Mouse (Mus musculus): Measurements from ENCODE around the gene Idh3g. TPM values are rescaled to one million over a fixed set of nuclear protein-coding genes. Genes with fewer than 3 reads are reported as not detected.

Gene Idh3g
- polyA plus RNA-seq, 1 experiment from 2014 or later, result 145 TPM

DNA sequence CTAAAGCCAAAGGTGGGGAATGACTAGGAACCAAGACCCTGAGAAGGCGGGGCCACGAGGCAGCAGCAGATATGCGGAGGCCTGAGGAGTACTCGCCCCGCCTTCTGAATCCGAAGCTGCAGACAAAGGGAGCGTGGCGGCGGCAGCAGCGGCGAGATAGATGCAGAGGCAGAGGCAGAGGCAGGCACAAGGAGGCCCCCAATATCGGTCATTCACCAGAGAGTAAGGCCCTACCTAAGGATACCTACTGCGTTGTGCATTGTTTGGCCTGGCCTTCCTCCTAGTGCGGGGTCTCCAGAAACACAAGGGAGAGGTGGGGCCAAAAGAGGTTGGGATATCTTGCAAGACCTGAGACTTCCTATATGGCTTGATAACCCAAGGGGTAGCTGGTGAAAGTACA lies 28.4 kb upstream of the Idh3g start:
- H3K4me2 ChIP-seq (replicated peaks; ENCODE audit: low read depth), result peak overlapping the region; percentile 38

DNA sequence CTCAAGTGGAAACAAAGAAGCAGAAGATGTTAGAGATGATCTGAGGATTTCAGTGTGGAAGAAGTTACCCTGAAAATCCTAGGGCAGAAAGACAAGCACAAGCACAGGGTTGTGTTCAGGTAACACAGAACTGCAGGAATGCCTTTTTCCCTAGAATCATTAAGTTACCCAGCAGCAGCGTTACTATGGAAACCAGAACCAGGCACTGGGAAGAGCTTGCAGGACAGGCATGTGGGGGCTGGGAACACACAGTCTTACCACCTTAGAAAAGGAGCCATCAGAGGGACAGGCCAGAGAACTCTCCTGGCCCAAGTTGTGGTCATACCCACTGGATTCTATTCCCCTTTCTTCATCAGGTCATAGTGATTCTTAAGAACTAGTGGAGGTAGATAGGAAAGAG lies 19.1 kb upstream of the Idh3g start:
- Histone ChIP-seq H3K27ac (ENCODE audit: low read depth, low read length) (no peak overlapping the region), H3K9me3 (ENCODE audit: control insufficient read depth) (no peaks in the 10 kb centered on the region), H3K4me1 (replicated peaks; ENCODE audit: control insufficient read depth, insufficient read depth, low read length) (no peaks in the 10 kb centered on the region), H3K9ac (ENCODE audit: low read depth, low read length) (no peak overlapping the region), H3K36me3 (ENCODE audit: control insufficient read depth, insufficient read depth) (no peaks in the 10 kb centered on the region), H3K4me3 (ENCODE audit: low read depth, low read length) (no peak overlapping the region), H3K27me3 (replicated peaks; ENCODE audit: control insufficient read depth, insufficient read depth, low read length) (no peaks in the 10 kb centered on the region), H3K4me2 (replicated peaks; ENCODE audit: low read depth) (no peak overlapping the region)
- no peak for TF ChIP-seq CTCF (IDR thresholded peaks at IDR 0.05; ENCODE audit: low read depth)
- ATAC-seq, result no peak
- 62% methylated on average over 1 of the region's 1 CpGs for WGBS

More for the DNA sequence above, 28.4 kb upstream of the Idh3g start:
- H3K4me1 ChIP-seq (replicated peaks; ENCODE audit: control insufficient read depth, insufficient read depth, low read length), result no peaks in the 10 kb centered on the region
- no peak for ATAC-seq
- no peaks in the 10 kb centered on the region for H3K36me3 ChIP-seq (ENCODE audit: control insufficient read depth, insufficient read depth)
- TF ChIP-seq CTCF (IDR thresholded peaks at IDR 0.05; ENCODE audit: low read depth), result no peak
- H3K9me3 ChIP-seq (ENCODE audit: control insufficient read depth), result no peaks in the 10 kb centered on the region
- H3K27ac ChIP-seq (ENCODE audit: low read depth, low read length), result no peak overlapping the region
- 26% methylated on average over 14 of the region's 14 CpGs for WGBS
- H3K4me3 ChIP-seq (ENCODE audit: low read depth, low read length), result no peak overlapping the region
- H3K9ac ChIP-seq (ENCODE audit: low read depth, low read length), result no peak overlapping the region
- no peaks in the 10 kb centered on the region for H3K27me3 ChIP-seq (replicated peaks; ENCODE audit: control insufficient read depth, insufficient read depth, low read length)

DNA sequence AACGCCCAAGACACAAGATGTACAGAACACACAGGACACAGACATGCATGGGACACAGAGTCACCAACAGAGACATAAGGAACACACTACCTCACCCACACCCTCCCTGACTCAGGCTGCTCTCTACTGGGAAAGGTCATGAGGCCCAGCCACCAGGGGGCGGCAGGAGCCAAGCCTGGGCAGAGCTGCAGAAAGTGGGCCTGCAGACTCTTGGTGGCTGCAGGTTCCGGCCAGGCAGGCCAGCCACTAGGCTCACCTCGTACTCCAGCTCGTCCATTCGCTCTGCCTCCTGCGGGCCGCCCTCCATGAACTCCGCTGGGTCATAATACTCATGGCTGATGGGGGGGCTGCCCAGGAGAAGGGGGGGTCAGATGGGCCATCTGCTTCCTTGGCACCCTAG lies 11.8 kb upstream of the Idh3g start:
- Histone ChIP-seq H3K27ac (ENCODE audit: low read depth, low read length) (no peak overlapping the region), H3K36me3 (ENCODE audit: control insufficient read depth, insufficient read depth) (no peaks in the 10 kb centered on the region), H3K27me3 (replicated peaks; ENCODE audit: control insufficient read depth, insufficient read depth, low read length) (no peaks in the 10 kb centered on the region), H3K9me3 (ENCODE audit: control insufficient read depth) (no peaks in the 10 kb centered on the region), H3K4me2 (replicated peaks; ENCODE audit: low read depth) (no peak overlapping the region), H3K4me1 (replicated peaks; ENCODE audit: control insufficient read depth, insufficient read depth, low read length) (no peaks in the 10 kb centered on the region), H3K4me3 (ENCODE audit: low read depth, low read length) (no peak overlapping the region), H3K9ac (ENCODE audit: low read depth, low read length) (no peak overlapping the region)
- peak; percentile 69 for ATAC-seq
- peak; percentile 91 for TF ChIP-seq CTCF (IDR thresholded peaks at IDR 0.05; ENCODE audit: low read depth)
- 38% methylated on average over 9 of the region's 9 CpGs for WGBS

DNA sequence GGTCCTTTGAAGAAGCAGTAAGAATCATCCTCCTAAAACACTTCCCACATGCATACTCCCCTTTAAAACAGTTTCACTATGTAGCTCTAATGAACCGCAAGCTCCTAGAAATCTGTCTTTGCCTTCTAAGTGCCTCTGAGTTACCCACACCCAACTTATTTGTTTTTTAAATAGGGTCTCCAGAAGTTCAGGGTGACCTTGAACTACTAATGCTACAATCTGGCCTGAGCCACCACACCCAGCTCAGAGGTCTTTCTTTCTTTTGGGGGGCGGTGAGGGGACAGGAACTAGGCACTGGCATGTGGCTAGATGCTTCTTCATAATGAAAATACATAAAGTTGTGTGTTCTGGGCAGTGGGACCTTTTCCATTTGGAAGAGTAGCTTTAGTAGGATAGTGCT lies 10.8 kb upstream of the Idh3g start:
- no peak for TF ChIP-seq CTCF (IDR thresholded peaks at IDR 0.05; ENCODE audit: low read depth)
- H3K27ac ChIP-seq (ENCODE audit: low read depth, low read length), result no peak overlapping the region
- ATAC-seq, result no peak
- H3K36me3 ChIP-seq (ENCODE audit: control insufficient read depth, insufficient read depth), result no peaks in the 10 kb centered on the region
- H3K4me2 ChIP-seq (replicated peaks; ENCODE audit: low read depth), result no peak overlapping the region
- no peaks in the 10 kb centered on the region for H3K4me1 ChIP-seq (replicated peaks; ENCODE audit: control insufficient read depth, insufficient read depth, low read length)
- WGBS, result 81% methylated on average over 2 of the region's 2 CpGs
- H3K9me3 ChIP-seq (ENCODE audit: control insufficient read depth), result no peaks in the 10 kb centered on the region
- H3K4me3 ChIP-seq (ENCODE audit: low read depth, low read length), result no peak overlapping the region
- H3K9ac ChIP-seq (ENCODE audit: low read depth, low read length), result no peak overlapping the region
- H3K27me3 ChIP-seq (replicated peaks; ENCODE audit: control insufficient read depth, insufficient read depth, low read length), result no peaks in the 10 kb centered on the region

DNA sequence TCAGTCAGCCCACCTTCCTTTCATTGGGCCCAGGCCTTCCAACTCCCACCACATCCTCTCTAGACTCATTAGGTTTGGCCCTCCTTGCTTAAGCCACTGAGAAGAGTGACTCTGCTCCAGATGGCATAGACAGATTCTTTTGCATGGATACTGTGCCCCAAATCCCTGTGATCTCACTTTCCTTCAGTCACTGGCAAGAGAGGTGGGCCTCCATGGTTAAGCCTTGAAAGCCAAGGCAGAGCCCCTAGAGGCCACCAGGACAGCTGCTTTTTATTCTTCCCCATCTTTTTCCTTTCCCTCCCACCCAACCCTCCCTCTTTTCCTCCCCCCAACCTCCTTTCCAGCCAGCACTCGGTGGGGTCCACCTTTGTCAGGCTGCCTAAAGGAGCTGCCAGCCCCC lies 6.8 kb upstream of the Idh3g start:
- ATAC-seq, result no peak
- no peak overlapping the region for H3K4me3 ChIP-seq (ENCODE audit: low read depth, low read length)
- no peaks in the 10 kb centered on the region for H3K9me3 ChIP-seq (ENCODE audit: control insufficient read depth)
- 33% methylated on average over 1 of the region's 1 CpGs for WGBS
- H3K4me2 ChIP-seq (replicated peaks; ENCODE audit: low read depth), result no peak overlapping the region
- H3K36me3 ChIP-seq (ENCODE audit: control insufficient read depth, insufficient read depth), result peaks cover 8% of the 10 kb centered on the region; the same call in 1 of the 2 replicates
- no peak for TF ChIP-seq CTCF (IDR thresholded peaks at IDR 0.05; ENCODE audit: low read depth)
- H3K4me1 ChIP-seq (replicated peaks; ENCODE audit: control insufficient read depth, insufficient read depth, low read length), result no peaks in the 10 kb centered on the region
- H3K27me3 ChIP-seq (replicated peaks; ENCODE audit: control insufficient read depth, insufficient read depth, low read length), result no peaks in the 10 kb centered on the region
- no peak overlapping the region for H3K27ac ChIP-seq (ENCODE audit: low read depth, low read length)
- H3K9ac ChIP-seq (ENCODE audit: low read depth, low read length), result no peak overlapping the region

DNA sequence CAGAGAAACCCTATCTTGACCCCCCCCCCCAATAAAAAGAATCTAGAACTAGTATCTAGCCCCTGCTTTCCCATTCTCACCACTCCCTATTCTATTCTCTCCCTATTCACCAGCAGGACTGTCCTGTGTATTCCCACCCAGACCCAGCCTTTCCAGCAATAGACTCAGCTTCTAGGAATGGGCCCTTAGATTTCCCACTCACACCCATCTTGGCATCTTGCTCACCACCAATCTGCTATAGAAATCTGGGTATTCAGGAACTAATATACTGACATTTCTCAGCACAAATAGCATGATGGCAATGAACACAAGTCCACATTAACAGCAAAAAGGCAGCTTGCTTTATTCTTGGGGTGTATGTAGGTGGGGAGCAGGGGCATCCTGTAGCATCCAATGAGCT lies 6.3 kb upstream of the Idh3g start:
- no peaks in the 10 kb centered on the region for H3K27me3 ChIP-seq (replicated peaks; ENCODE audit: control insufficient read depth, insufficient read depth, low read length)
- no peak for TF ChIP-seq CTCF (IDR thresholded peaks at IDR 0.05; ENCODE audit: low read depth)
- no peak overlapping the region for H3K4me3 ChIP-seq (ENCODE audit: low read depth, low read length)
- peaks cover 8% of the 10 kb centered on the region; the same call in 1 of the 2 replicates for H3K36me3 ChIP-seq (ENCODE audit: control insufficient read depth, insufficient read depth)
- no peak overlapping the region for H3K27ac ChIP-seq (ENCODE audit: low read depth, low read length)
- H3K4me2 ChIP-seq (replicated peaks; ENCODE audit: low read depth), result no peak overlapping the region
- no peaks in the 10 kb centered on the region for H3K4me1 ChIP-seq (replicated peaks; ENCODE audit: control insufficient read depth, insufficient read depth, low read length)
- H3K9ac ChIP-seq (ENCODE audit: low read depth, low read length), result no peak overlapping the region
- H3K9me3 ChIP-seq (ENCODE audit: control insufficient read depth), result no peaks in the 10 kb centered on the region
- ATAC-seq, result no peak

DNA sequence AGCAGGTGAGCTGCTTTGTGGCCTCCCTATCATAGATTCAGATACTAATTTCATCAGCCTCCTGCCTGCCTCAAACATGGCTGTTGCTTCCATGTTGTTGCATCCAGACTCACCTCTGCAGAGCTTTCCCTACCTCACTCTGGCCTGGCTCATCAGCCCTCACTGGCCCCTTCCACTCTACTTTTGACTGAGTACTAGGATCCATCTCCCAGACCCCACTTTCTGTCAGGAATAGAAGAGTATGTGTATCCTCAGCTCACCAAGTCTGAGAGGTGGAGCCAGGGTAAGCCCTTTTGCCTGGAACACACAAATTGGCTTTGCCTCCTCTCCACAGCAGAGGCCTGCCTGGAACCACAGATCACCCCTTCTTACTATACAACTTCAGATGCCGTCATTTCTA lies 1.8 kb upstream of the Idh3g start:
- Histone ChIP-seq H3K27me3 (replicated peaks; ENCODE audit: control insufficient read depth, insufficient read depth, low read length) (no peaks in the 10 kb centered on the region; the same call in 1 of the 2 replicates), H3K27ac (ENCODE audit: low read depth, low read length) (no peak overlapping the region), H3K4me2 (replicated peaks; ENCODE audit: low read depth) (no peak overlapping the region), H3K4me1 (replicated peaks; ENCODE audit: control insufficient read depth, insufficient read depth, low read length) (no peaks in the 10 kb centered on the region), H3K36me3 (ENCODE audit: control insufficient read depth, insufficient read depth) (peaks cover 8% of the 10 kb centered on the region; the same call in 1 of the 2 replicates), H3K9me3 (ENCODE audit: control insufficient read depth) (no peaks in the 10 kb centered on the region), H3K9ac (ENCODE audit: low read depth, low read length) (no peak overlapping the region), H3K4me3 (ENCODE audit: low read depth, low read length) (no peak overlapping the region)
- no peak for TF ChIP-seq CTCF (IDR thresholded peaks at IDR 0.05; ENCODE audit: low read depth)
- 86% methylated on average over 1 of the region's 1 CpGs for WGBS
- no peak for ATAC-seq

All from intestine, postnatal 0 days (tissue).